Mouse (Mus musculus): ENCODE measurements around the gene Fam69a.
A peak's percentile ranks its signal among the peaks of the same experiment; 100 is the strongest.
"Not testable (repeated sequence)": the region's sequence is repeated elsewhere in the genome, so short reads cannot be mapped to it uniquely, and the experiment has no call there.

Fam69a gene

GRCm38 (mm10) chr5:107904325-107904724, 82.6 kb downstream of the Fam69a start:
- DNase-seq (ENCODE audit: low read depth, low spot score): no peak

- DNase-seq (ENCODE audit: low read depth, low spot score): no peak
Measured at GRCm38 (mm10) chr5:107901014-107901615, 85.8 kb downstream of the Fam69a start.

DNA sequence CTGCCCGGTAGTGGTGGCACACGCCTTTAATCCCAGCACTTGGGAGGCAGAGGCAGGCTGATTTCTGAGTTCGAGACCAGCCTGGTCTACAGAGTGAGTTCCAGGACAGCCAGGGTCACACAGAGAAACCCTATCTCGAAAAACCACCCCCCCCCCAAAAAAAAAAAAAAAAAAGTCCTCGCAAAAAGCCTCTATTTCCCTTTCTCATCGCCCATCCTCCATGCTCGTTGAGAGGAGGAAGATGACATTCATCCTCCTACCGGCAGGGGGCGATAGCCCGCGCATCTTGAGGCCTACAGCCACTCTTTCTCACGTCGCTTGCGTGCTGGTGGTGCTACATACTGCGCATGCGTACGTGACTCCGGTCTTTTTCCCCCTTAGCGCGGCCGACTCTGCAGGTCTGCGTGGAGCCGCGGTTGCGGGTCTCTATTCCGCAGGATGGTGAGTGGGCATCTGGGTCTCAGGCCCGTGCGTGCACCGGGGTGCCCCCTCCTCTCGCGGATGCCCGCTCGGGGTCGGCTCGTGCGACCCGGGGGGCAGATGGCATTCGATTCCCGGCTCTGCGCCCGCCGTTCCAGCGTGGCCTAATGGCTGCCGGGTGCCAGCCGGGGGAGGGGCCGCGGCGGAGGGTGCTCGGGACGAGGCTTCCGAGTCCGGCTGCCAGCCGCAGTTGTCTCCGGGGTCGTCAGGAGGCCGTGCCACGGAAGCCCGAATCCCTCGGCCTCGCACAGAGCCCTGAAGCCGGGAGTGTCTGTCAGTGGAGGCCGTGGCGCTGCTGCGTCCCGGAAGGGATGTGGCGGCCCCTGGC, 86.5 kb downstream of the Fam69a start, which contains the start of gene Rpl5:
Gene Rpl5, plus strand, starts transcription at position 297 of the 808 bp plus-strand sequence.
- peak; percentile 97 for DNase-seq (ENCODE audit: low read depth, low spot score)

DNA sequence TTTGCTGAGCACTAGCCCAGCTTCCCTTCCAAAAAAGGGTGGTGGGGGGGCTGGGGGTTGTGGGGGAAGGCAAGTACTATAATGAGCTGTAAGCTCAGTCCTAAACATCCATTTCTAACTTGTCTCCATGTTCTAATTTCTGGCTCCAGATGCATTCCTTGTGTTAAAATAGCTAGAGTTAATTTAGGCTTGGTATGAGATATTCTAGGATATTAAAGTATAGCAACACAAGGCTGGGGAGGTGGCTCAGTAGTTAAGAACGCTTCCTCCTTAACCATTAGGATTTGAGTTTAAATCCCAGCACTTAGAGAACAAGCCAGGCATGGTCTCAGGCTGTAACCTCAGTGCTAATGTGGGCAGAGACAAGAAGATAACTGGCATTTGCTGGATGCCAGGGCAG, 90.6 kb downstream of the Fam69a start:
- DNase-seq (ENCODE audit: low read depth, low spot score): no peak

DNA sequence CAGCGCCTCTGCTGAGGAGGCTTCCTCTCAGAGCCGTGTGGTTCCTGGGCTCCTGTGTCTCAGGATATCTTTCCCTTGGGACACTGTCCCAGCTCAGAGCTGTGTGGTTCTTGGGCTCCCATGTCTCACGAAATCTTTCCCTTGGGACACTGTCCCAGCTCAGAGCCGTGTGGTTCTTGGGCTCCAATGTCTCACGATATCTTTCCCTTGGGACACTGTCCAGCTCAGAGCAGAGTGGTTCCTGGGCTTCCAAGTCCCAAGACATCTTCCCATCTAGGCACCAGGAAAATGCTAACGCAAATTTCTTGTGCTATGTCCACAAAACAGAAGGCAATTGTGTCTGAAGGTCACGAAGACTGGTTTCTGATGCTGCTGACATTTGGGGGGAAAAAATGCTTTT, 92.2 kb downstream of the Fam69a start:
- no peak for DNase-seq (ENCODE audit: low read depth, low spot score)

DNA sequence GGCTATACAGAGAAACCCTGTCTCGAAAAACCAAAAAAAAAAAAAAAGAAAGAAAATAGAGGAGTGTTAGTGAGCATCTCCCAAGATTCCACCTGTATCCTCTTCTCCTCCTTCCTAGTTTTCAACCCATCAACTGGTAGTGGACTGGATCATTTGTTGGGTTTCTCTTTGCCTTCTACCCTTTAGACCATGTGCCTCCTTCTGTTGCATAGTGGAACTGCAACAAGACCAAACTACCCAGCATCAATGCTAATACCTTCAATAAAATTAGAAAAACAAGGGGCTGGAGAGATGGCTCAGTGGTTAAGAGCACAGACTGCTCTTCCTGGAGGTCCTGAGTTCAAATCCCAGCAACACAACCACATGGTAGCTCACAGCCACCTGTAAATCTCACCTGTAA, 95.4 kb downstream of the Fam69a start:
- not testable (repeated sequence) for DNase-seq (ENCODE audit: low read depth, low spot score)

- no peak for DNase-seq (ENCODE audit: low read depth, low spot score)
Measured at GRCm38 (mm10) chr5:107889994-107890888, 96.6 kb downstream of the Fam69a start.

- DNase-seq (ENCODE audit: low read depth, low spot score): no peak
Measured at GRCm38 (mm10) chr5:107880710-107881109, 106.2 kb downstream of the Fam69a start.

- no peak for DNase-seq (ENCODE audit: low read depth, low spot score)
Measured at GRCm38 (mm10) chr5:107877053-107877452, 109.8 kb downstream of the Fam69a start.

DNA sequence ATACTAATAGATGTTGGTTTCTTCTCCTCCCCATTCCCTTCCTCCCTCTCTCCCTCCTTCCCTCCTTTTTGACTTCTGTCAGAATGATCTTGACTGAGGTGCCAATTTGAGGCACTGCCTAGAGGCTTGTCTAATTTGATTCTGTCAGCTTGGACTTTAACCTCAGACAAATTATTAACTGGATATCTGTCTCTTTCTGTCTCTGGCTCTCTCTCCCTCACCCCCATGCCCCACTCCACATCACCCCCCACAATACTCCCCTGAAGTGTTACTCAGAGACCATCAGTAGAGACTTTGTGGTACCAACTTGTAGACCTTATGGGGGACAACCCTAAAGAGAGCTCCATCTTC, 111.6 kb downstream of the Fam69a start:
- no peak for DNase-seq (ENCODE audit: low read depth, low spot score)

GRCm38 (mm10) chr5:107874561-107875260, 112.2 kb downstream of the Fam69a start, which contains the start of gene Evi5:
TSS of gene Evi5 (minus strand) at chr5:107875107.
- DNase-seq (ENCODE audit: low read depth, low spot score): no peak

DNA sequence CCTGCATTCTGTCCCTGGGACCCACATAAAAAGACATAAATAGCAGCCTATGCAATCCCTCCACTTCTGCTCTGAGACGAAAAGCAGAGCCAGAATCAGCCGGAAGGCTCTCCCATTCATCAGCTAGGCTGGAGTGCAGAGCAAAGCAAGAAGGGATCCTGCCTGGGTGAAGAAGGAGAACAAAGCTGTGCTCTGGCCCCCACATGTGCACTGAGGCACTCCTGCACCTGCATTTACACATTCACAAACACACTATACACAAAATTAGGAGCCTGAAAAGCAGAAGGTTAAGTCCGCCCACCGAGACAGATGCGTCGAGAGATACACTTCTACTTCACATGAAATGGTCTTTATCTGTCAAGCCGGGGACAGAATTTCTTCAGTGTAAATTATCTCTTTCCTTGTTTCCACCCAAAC, 113.0 kb downstream of the Fam69a start:
- no peak for DNase-seq (ENCODE audit: low read depth, low spot score)

- DNase-seq (ENCODE audit: low read depth, low spot score): no peak
Measured at GRCm38 (mm10) chr5:107873330-107873729, 113.6 kb downstream of the Fam69a start.

DNA sequence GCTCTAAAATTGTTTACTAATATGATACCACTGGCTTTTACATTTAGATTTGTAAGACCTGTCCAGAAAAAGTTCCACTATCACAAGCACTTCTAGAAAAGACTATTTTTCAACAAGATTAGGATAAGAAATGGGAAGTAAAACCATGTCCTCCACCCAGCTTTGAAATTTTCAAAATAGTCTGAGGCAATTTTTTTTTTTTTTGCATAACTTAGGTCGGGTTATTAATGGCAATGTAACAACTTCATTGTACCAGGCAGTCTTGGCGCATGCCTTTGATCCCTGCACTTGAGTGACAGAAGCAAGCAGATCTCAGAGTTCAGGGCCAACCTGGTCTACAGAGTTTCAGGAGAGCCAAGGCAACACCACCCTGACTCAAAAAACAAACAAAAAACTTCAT, 117.2 kb downstream of the Fam69a start:
- no peak for DNase-seq (ENCODE audit: low read depth, low spot score)

GRCm38 (mm10) chr5:107868905-107869424, 117.9 kb downstream of the Fam69a start:
- peak; percentile 95 for DNase-seq (ENCODE audit: low read depth, low spot score)

- DNase-seq (ENCODE audit: low read depth, low spot score): peak; percentile 51
Measured at GRCm38 (mm10) chr5:107867970-107868904, 118.6 kb downstream of the Fam69a start.

DNA sequence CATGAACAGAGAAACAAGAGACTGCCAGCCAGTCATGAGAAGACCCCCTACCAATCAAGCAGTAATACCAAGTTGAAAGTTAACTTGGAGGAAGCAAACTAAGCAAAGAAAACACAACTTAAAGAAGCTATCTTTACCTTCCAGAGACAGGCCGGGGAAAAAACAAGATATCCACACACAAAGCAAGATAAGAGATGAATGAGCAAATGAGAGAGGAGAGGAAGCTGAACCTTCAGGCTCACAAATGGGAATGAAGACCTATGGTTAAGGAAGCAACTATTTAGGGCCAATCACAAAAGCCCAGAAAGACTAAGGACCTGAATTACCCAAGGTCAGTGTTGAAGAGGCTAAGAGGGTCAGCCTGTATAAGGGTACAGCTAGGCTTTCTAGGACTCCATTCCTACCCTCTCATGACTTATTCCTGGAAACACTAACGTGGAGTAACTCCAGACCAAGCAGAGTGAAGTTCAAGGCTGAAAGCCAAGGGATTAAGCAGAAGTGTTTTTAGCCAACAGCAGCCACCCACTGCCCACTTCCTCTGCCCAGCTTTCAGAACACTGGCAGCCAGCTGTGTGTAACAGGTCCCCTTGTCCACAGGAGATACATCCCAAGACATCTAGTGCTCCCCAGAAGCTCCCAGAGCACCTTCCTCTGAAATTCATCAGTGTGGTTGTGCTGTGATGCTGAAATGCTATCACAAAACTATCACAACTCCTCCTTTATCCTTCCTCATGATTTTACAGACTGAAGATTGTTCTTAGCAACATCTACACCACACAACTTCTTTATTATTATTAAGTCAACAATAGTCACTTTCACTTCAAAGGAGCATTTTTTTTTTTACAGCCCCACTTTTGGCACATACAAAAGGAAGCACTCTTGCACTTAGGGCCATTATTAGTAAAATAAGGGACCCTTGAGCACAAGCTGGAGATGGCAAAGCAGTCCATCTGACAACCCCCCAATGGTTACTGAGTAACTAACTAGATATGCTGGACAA, 120.5 kb downstream of the Fam69a start:
- DNase-seq (ENCODE audit: low read depth, low spot score): no peak

DNA sequence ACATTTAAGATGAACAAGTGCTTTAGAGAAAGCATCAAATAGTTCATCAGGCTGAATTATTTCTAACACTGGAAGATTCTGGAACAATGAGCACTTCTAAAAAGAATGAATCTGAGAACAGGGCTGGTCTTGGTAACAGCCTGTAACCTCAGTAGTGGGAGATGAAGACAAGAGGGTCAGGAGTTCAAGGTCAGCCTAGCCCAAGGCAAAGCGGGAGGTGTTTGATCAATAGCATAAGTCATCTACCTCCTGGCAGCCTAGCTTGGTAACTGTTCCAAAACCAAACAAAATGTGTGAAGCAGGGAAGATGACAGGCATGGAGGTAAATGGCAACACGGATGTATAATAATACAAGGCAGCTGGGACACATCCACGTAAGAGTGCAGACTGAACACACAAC, 122.9 kb downstream of the Fam69a start:
- no peak for DNase-seq (ENCODE audit: low read depth, low spot score)

DNA sequence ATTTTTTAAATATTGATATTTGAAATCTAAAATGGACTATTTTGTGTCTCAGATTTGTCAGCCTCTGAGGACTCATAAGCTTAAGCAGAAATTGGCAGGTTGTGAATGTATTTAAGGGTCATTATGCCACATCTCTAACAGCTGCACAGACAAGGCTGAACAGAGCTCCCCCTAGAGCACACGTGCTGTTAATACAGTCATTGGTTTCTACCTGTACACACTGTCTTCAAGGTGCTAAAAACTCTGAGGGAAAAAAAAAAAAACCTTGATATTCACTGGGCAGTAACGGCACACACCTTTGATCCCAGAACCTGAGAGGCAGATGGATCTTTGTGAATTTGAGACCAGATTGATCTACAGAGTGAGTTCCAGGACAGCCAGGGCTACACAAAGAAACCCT, 127.9 kb downstream of the Fam69a start:
- no peak for DNase-seq (ENCODE audit: low read depth, low spot score)
